In genomic region chr4:148639455-148639854, GRCm38 (mm10) we compare ENCODE assay signal across 21 mouse cellular contexts. TPM values are rescaled to one million over a fixed set of nuclear protein-coding genes. Genes with fewer than 3 reads are reported as not detected.
"Had no signal": no experiment of that assay in that cellular context is flagged by ENCODE, and none has a peak within 500 bp of the region (broad histone marks: within the 10 kb centered on the region; RNA-seq: fewer than 3 reads in every experiment).

No protein-coding gene starts in this region.

- H3K9ac ChIP-seq: limb, embryonic 13.5 days; liver, embryonic 13.5 days; midbrain, embryonic 13.5 days; neural tube, embryonic 15.5 days had no signal

- H3K9me3 ChIP-seq: limb, embryonic 13.5 days; liver, embryonic 13.5 days; midbrain, embryonic 13.5 days; neural tube, embryonic 15.5 days had no signal

- DNase-seq: kidney, adult 8-10 months; kidney, postnatal 4 days; left cerebral cortex, postnatal 4 days; liver, embryonic 13.5 days; lung, adult 18-20 months; right cerebral cortex, postnatal 4 days; thymus, adult 18-20 months; thymus, postnatal 14 days had no signal

- H3K4me1 ChIP-seq: midbrain, embryonic 13.5 days had no signal

- ATAC-seq: inflammation-experienced regulatory T-cells, adult 6 months; midbrain, embryonic 13.5 days had no signal

- H3K4me2 ChIP-seq: limb, embryonic 13.5 days; liver, embryonic 13.5 days; midbrain, embryonic 13.5 days; neural tube, embryonic 15.5 days had no signal

- H3K27me3 ChIP-seq: limb, embryonic 13.5 days; liver, embryonic 13.5 days; midbrain, embryonic 13.5 days; neural tube, embryonic 15.5 days had no signal

- H3K4me3 ChIP-seq: limb, embryonic 13.5 days; liver, embryonic 13.5 days; midbrain, embryonic 13.5 days; myocyte; neural tube, embryonic 15.5 days had no signal

- H3K27ac ChIP-seq: limb, embryonic 13.5 days; liver, embryonic 13.5 days; midbrain, embryonic 13.5 days; neural tube, embryonic 15.5 days had no signal

- H3K36me3 ChIP-seq: limb, embryonic 13.5 days; liver, embryonic 13.5 days; midbrain, embryonic 13.5 days; neural tube, embryonic 15.5 days had no signal

RNA-seq across cellular contexts. Expression of gene Gm572, which starts 3.7 kb away (rescaled TPM):
- total RNA-seq: layer of hippocampus, adult 8-10 months; layer of hippocampus, postnatal 14 days; left cerebral cortex, adult 18-20 months; left cerebral cortex, postnatal 10 days; left cerebral cortex, postnatal 4 days had no signal
- polyA plus RNA-seq: inflammation-experienced regulatory T-cells, adult 6 months; kidney, embryonic 16.5 days; limb, embryonic 13.5 days; liver, embryonic 13.5 days; lung, embryonic 16.5 days; midbrain, embryonic 13.5 days; midbrain, postnatal 0 days; neural tube, embryonic 11.5 days; neural tube, embryonic 15.5 days had no signal

RNA-seq across cellular contexts. Expression of gene Masp2, which starts 37.1 kb away (rescaled TPM):
- polyA plus RNA-seq: midbrain, postnatal 0 days had no signal
